Mouse (Mus musculus): ENCODE measurements at regions not wholly inside any gene's neighbourhood (a gene's known extent, or its start where the extent isn't known, plus 50 kb on each side); places are given as distances from the start of the nearest gene placed in this dataset.

GRCm38 (mm10) chr7:113691756-113692155 is 74.0 kb upstream of the Spon1 start:
- TF ChIP-seq POLR2A (IDR thresholded peaks at IDR 0.05; ENCODE audit: low read depth, low read length) (no peak), CTCF (IDR thresholded peaks at IDR 0.05; ENCODE audit: extremely low read depth, insufficient read depth, insufficient read length, insufficient replicate concordance) (no peak)
